Mouse (Mus musculus) hindbrain, embryonic 16.5 days (tissue): ENCODE measurements around the gene Wdr20. TPM values are rescaled to one million over a fixed set of nuclear protein-coding genes. Genes with fewer than 3 reads are reported as not detected.
"Not testable (repeated sequence)": the region's sequence is repeated elsewhere in the genome, so short reads cannot be mapped to it uniquely, and the experiment has no call there.

Experiments
- ATAC-seq: fragments of 200-750 bp; cut with Nextera tagmentation; 2 replicates; pipeline ENCODE4 v1.8.0; 2017; ENCODE audit warnings: moderate TSS enrichment, moderate library complexity
- H3K27ac ChIP-seq: fragments of 300-500 bp; sonication (generic); 2 replicates; pipeline ENCODE4 v1.5.1; 2014; ENCODE audit warnings: low read depth, mild to moderate bottlenecking, control low read depth, low read length, moderate library complexity
- H3K27me3 ChIP-seq: fragments of 300-500 bp; sonication (generic); replicated peaks from 2 replicates; pipeline ENCODE4 v1.6.1; 2014; ENCODE audit warnings: low read length; ENCODE audit not compliant: control insufficient read depth, insufficient read depth
- H3K36me3 ChIP-seq: fragments of 300-500 bp; sonication (generic); 2 replicates; pipeline ENCODE4 v1.6.1; 2014; ENCODE audit warnings: mild to moderate bottlenecking, low read length, moderate library complexity, mixed read lengths; ENCODE audit not compliant: control insufficient read depth, insufficient read depth
- H3K4me1 ChIP-seq: fragments of 300-500 bp; sonication (generic); 2 replicates; pipeline ENCODE4 v1.6.1; 2014; ENCODE audit warnings: low read depth, low read length; ENCODE audit not compliant: control insufficient read depth, insufficient read depth
- H3K4me2 ChIP-seq: fragments of 300-500 bp; sonication (generic); 2 replicates; pipeline ENCODE4 v1.6.1; 2014; ENCODE audit warnings: mild to moderate bottlenecking, low read length, control low read depth, moderate library complexity
- H3K4me3 ChIP-seq: fragments of 300-500 bp; sonication (generic); 2 replicates; pipeline ENCODE4 v1.5.1; 2014; ENCODE audit warnings: mild to moderate bottlenecking, low read length, control low read depth, moderate library complexity
- H3K9ac ChIP-seq: fragments of 300-500 bp; sonication (generic); 2 replicates; pipeline ENCODE4 v1.6.1; 2014; ENCODE audit warnings: low read depth, mild to moderate bottlenecking, control low read depth, low read length, moderate library complexity
- H3K9me3 ChIP-seq: fragments of 300-500 bp; sonication (generic); 2 replicates; pipeline ENCODE4 v1.6.1; 2014; ENCODE audit warnings: mild to moderate bottlenecking, low read length, moderate library complexity; ENCODE audit not compliant: control insufficient read depth
- WGBS: fragments of 180-500 bp; shearing (Covaris S2); extraction: QIAGEN DNeasy Blood & Tissue Kit; methylation state at CpG from one replicate; pipeline ENCODE4 v1.1.7; 2014; 5-methylcytosine and 5-hydroxymethylcytosine counted together
- polyA plus RNA-seq: library from polyadenylated mRNA; unstranded; fragments of >200 nt; fragmentation: Nextera tagmentation; extraction: Ambion mirVana; gene quantifications from 2 replicates; pipeline ENCODE4 v1.2.1, GENCODE M21; 2015

Gene Wdr20
- polyA plus RNA-seq, 1 experiment from 2014 or later = 23.0 TPM

DNA sequence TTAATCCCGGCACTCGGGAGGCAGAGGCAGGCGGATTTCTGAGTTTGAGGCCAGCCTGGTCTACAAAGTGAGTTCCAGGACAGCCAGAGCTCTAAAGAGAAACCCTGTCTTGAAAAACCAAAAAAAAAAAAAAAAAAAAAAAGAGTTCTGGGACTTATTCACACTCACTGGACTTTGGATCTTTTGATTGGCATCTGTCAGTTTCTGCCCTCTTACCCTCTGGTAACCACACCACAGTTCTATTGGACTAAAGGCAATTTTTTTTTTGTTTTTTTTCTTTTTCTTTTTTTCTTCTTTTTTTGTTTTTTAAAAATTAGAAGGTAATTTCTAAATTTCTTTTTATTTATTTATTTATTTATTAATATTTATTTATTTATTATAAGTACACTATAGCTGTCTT lies 4.5 kb upstream of the Wdr20 start:
- H3K27ac ChIP-seq, H3K9ac ChIP-seq, H3K4me1 ChIP-seq, H3K4me2 ChIP-seq, H3K27me3 ChIP-seq, H3K4me3 ChIP-seq, ATAC-seq, H3K36me3 ChIP-seq, H3K9me3 ChIP-seq: not testable (repeated sequence)
- 100% methylated on average over 3 of the region's 3 CpGs for WGBS

DNA sequence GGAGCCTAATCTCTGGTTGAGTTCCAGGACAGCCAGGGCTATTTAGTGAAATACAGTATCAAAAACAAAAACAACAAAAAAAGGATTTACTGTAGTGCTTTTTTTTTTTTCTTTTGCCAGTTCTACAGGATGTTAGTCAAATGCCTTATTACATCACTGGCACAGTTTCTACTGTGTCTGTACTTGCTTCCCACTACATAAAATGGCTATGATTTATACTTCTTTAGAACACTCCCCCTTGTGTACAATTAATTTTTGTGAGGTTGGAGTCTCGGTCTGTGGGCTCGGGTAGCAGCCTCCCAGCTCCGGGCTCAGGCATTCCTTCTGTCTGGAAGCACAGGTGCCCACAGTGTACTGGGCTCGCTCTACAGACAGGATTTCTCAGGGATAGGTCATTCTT lies 1.1 kb upstream of the Wdr20 start:
- no peak overlapping the region for H3K27ac ChIP-seq
- H3K4me3 ChIP-seq = peak overlapping the region; percentile 91
- peaks cover 10% of the 10 kb centered on the region for H3K4me1 ChIP-seq
- no peaks in the 10 kb centered on the region for H3K27me3 ChIP-seq
- peak overlapping the region; percentile 48; the same call in 1 of the 2 replicates for H3K9ac ChIP-seq
- 10% methylated on average over 4 of the region's 4 CpGs for WGBS
- H3K9me3 ChIP-seq = no peaks in the 10 kb centered on the region
- H3K4me2 ChIP-seq = peak overlapping the region; percentile 84
- H3K36me3 ChIP-seq = no peaks in the 10 kb centered on the region
- no peak for ATAC-seq

DNA sequence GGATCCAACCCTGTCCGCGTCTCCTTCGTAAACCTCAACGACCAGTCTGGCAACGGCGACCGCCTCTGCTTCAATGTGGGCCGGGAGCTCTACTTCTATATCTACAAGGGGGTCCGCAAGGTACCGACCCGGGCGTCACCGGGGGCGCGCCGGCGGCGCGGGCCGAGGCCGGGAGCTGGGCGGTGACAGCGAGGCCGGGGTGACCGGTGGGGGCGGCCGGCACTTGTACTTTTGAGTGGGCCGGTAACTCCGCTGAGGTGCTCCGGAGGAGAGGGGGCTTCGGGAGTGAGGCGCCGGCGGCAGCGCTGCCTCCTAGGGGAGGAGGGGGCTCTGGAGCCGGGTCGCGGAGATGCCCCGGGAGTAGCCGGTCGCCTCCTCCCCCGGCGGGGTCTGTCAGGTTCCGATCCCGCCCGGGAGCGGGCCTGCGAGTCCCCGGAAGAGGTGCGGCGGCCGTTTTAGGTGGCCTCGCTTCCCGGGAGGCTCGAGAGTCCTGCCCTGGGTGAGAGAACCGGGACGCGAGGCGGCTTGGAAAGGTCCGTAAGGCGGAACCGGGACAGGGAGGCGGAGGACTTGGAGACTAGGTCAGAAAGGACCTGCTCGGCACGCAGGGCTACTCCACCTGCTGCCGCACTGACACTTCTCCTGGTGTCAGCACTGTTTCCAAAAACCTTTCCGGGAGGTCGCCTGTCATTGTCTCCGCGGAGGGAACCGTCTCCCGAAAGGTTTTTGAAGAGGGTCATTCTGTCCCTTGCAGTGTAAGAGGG lies 596 bp downstream of the Wdr20 start:
- under 1% methylated on average over 65 of the region's 72 CpGs for WGBS
- Histone ChIP-seq H3K4me2 (peak overlapping the region; percentile 68), H3K9ac (peak overlapping the region; percentile 94), H3K4me1 (peaks cover 10% of the 10 kb centered on the region), H3K9me3 (no peaks in the 10 kb centered on the region), H3K36me3 (no peaks in the 10 kb centered on the region), H3K27me3 (no peaks in the 10 kb centered on the region), H3K4me3 (peak overlapping the region; percentile 91), H3K27ac (peak overlapping the region; percentile 89)
- peak; percentile 78 for ATAC-seq

DNA sequence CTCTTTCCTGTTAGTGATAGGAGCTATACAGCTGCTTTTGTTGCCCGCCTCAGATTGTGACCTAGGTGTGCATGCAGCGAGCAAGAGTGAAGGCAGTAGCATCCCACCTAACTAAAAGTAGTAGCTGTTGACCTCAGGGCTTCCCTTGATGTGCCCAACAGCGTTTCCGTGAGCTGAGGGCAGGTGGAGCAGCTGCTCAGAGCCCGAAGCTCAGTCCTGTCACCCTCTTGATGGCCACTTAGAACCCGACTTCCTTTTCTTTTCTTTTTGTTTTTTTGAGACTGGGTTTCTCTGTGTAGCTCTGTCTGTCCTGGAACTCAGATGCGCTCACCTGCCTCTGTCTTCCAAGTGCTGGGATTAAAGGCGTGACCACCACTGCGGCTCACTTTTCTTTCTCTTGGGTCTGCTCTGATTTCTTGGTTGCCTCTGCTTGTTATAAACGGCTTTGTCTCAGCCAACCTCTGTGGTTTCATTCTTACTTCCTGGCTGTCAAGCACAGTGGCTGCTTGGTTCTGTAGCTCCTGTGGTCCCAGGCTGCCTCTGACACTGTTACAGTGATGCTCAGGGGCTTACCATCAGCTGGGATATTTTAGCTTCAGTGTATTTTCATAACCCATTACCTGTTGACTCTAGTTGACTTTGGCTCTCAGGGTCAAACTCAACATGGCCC lies 13.2 kb downstream of the Wdr20 start:
- H3K9ac ChIP-seq = no peak overlapping the region
- H3K36me3 ChIP-seq = no peaks in the 10 kb centered on the region
- no peak overlapping the region for H3K27ac ChIP-seq
- H3K4me3 ChIP-seq = no peak overlapping the region
- H3K4me1 ChIP-seq = no peaks in the 10 kb centered on the region
- no peaks in the 10 kb centered on the region for H3K27me3 ChIP-seq
- no peak overlapping the region for H3K4me2 ChIP-seq
- no peak for ATAC-seq
- no peaks in the 10 kb centered on the region for H3K9me3 ChIP-seq
- 87% methylated on average over 10 of the region's 10 CpGs for WGBS

DNA sequence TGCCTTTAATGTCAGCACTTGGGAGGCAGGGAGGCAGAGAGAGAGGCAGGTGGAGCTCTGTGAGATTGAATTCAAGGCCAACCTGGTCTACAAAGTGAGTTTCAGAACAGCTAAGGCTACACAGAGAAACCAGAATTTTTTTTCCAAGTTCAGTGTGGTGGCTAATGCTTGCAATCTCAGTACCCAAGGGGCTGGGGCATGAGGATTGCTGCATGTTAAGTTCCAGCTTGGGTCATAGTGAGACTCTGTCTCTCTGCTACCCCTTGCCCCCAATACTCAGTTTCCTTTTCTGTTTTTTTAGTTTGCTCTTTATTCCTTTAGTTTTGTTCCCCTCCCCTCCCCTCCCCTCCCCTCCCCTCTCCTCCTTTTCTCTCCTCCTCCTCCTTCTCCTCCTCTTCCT lies 15.0 kb downstream of the Wdr20 start:
- no peak overlapping the region for H3K4me3 ChIP-seq
- H3K9ac ChIP-seq = no peak overlapping the region
- H3K9me3 ChIP-seq = no peaks in the 10 kb centered on the region
- H3K27ac ChIP-seq = no peak overlapping the region
- no peak overlapping the region for H3K4me2 ChIP-seq
- no peaks in the 10 kb centered on the region for H3K36me3 ChIP-seq
- H3K27me3 ChIP-seq = no peaks in the 10 kb centered on the region
- no peak for ATAC-seq
- no peaks in the 10 kb centered on the region for H3K4me1 ChIP-seq

DNA sequence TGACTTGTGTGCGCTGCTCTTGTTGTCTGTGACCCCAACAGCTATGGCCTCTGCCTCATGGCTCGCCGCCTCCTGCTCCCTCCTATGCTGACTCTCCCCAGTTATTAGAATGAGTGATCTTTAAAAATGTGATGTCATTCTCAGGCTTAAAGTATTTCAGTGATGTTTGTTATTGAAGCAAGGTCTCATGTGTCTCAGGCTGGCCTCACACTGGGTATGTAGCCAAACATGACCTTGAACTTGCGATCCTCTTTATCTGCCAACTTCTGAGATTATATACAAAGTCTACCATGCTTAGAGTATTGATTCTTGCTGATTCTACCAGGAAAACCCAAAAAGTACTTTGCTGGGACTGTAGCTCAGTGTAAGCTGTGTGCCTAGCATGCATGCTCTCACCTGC lies 16.2 kb downstream of the Wdr20 start:
- no peak overlapping the region for H3K4me2 ChIP-seq
- H3K4me1 ChIP-seq = no peaks in the 10 kb centered on the region
- no peaks in the 10 kb centered on the region for H3K36me3 ChIP-seq
- ATAC-seq = no peak
- no peaks in the 10 kb centered on the region for H3K27me3 ChIP-seq
- 96% methylated on average over 4 of the region's 4 CpGs for WGBS
- no peak overlapping the region for H3K4me3 ChIP-seq
- H3K27ac ChIP-seq = no peak overlapping the region
- no peak overlapping the region for H3K9ac ChIP-seq
- H3K9me3 ChIP-seq = no peaks in the 10 kb centered on the region

DNA sequence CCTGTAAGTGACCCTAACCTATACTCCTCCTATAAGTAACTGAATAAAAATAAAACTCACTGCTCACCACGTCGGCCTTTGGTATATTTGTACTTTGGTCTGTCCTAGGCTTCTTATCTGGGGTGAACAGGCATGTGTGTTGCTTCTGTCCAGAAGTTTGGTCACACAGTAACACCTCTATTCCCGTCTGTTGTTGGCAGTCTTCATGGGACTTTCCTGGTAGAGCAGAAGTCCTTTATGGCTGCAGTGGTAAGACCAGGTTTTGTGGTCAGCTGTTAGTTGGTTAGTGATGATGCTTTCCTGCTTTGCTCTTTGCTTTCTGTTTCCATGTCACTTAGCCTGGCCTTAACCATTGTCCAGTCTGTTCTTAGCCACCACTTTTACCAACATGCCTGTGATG lies 19.4 kb downstream of the Wdr20 start:
- no peak overlapping the region for H3K4me3 ChIP-seq
- H3K9me3 ChIP-seq = no peaks in the 10 kb centered on the region
- no peaks in the 10 kb centered on the region for H3K27me3 ChIP-seq
- WGBS = 93% methylated on average over 3 of the region's 3 CpGs
- H3K4me1 ChIP-seq = no peaks in the 10 kb centered on the region
- H3K4me2 ChIP-seq = no peak overlapping the region
- ATAC-seq = no peak
- no peak overlapping the region for H3K27ac ChIP-seq
- no peaks in the 10 kb centered on the region for H3K36me3 ChIP-seq
- no peak overlapping the region for H3K9ac ChIP-seq

DNA sequence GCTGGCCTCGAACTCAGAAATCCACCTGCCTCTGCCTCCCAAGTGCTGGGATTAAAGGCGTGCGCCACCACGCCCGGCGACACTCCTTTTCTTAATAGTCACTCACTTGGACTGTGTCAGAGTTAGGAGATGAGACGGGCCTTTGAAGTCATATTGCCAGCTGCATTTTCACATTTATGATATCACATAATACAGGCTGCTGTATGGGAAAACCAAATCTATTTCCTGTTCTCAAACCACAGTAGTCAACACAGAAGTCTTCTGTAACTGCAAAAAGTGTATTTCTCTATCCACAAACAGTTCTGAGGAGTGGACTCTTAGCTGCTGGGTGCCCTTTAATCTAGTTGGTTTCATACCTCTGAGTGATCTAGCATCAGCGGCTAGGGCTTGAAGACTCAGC lies 21.2 kb downstream of the Wdr20 start:
- WGBS = 94% methylated on average over 8 of the region's 8 CpGs
- Histone ChIP-seq H3K9ac (no peak overlapping the region), H3K4me2 (no peak overlapping the region)

DNA sequence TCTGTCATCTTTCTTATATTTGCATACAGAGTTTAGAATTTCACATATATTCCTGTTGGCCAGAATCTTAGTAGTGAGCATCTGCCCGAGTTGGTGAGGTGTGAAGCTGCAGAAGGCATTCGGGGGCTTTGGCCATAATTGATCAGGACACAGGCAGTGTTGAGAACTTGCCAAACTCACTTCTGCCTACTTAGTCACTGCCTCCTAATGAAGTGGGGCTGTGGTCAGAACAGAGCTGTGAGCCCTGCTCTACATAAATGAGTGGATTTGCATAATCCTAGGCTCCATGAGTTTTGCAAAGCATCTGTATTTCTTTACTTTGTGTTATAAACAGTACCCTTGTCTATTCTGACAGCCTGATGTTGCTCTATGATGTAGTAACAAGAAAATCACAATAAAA lies 24.6 kb downstream of the Wdr20 start:
- Histone ChIP-seq H3K9ac (no peak overlapping the region), H3K27me3 (no peaks in the 10 kb centered on the region), H3K36me3 (no peaks in the 10 kb centered on the region), H3K27ac (no peak overlapping the region), H3K9me3 (no peaks in the 10 kb centered on the region), H3K4me1 (no peaks in the 10 kb centered on the region), H3K4me2 (no peak overlapping the region), H3K4me3 (no peak overlapping the region)
- ATAC-seq = 0 out of 2 replicates have a peak, but pooled peaks have one; percentile 6
- 64% methylated on average over 2 of the region's 2 CpGs for WGBS

More for the DNA sequence above, 21.2 kb downstream of the Wdr20 start:
- no peaks in the 10 kb centered on the region for H3K27me3 ChIP-seq
- no peaks in the 10 kb centered on the region for H3K36me3 ChIP-seq
- no peak overlapping the region for H3K27ac ChIP-seq
- no peaks in the 10 kb centered on the region for H3K4me1 ChIP-seq
- ATAC-seq = no peak
- no peaks in the 10 kb centered on the region for H3K9me3 ChIP-seq
- H3K4me3 ChIP-seq = no peak overlapping the region
